Mouse (Mus musculus): ENCODE data around the gene Ttll1.

DNA sequence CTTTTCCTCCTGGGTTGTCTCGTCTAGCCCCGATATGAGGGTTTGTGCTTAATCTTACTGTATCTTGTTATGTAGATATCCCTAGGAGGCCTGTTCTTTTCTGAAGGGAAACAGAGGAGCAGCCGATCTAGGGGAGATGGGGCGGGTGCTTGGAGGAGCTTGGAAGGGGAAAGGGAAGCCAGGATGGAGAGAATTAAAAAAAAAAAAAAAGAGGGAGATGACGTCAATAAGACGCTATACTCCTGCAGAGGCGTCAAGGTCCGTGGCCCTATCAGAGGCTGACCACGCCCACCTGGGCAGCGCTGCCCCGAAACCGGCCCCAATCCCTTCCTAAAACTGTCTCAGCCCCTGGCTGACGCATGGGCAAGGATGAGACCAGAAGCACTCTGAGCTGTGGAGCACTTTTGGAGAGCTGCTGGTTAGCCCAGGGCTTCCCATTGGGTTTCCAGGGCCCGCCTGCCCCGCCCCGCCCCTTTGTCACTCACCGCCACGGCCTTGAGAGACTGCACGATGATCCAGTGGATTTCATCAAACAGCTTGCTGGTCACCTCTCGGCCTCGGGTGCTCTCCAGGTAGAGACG lies 14.8 kb downstream of the Ttll1 start:
- TF ChIP-seq ZNF384 (IDR thresholded peaks at IDR 0.05; ENCODE audit: low read depth, low read length) (peak; percentile 93), HCFC1 (IDR thresholded peaks at IDR 0.05; ENCODE audit: borderline replicate concordance, insufficient read depth, low read length) (no peak), CHD2 (IDR thresholded peaks at IDR 0.05; ENCODE audit: low read depth, low read length) (no peak)

Measured in ES-E14 (cell line).